Mouse (Mus musculus) liver, embryonic 15.5 days (tissue): ENCODE results near the gene Slc2a12. TPM values are rescaled to one million over a fixed set of nuclear protein-coding genes. Genes with fewer than 3 reads are reported as not detected.
A peak's percentile ranks its signal among the peaks of the same experiment; 100 is the strongest.

Experiments
- ATAC-seq: fragments of 200-750 bp; cut with Nextera tagmentation; 2 replicates; pipeline ENCODE4 v1.8.0; 2017; ENCODE audit warnings: moderate number of reproducible peaks, mild to moderate bottlenecking, moderate library complexity; ENCODE audit not compliant: insufficient read depth
- H3K27ac ChIP-seq: fragments of 300-500 bp; sonication (generic); replicated peaks from 2 replicates; pipeline ENCODE4 v1.5.1; 2015; ENCODE audit warnings: mild to moderate bottlenecking, inconsistent platforms
- H3K27me3 ChIP-seq: fragments of 300-500 bp; sonication (generic); 2 replicates; pipeline ENCODE4 v1.6.1; 2015; ENCODE audit warnings: mild to moderate bottlenecking, inconsistent platforms
- H3K36me3 ChIP-seq: fragments of 300-500 bp; sonication (generic); replicated peaks from 2 replicates; pipeline ENCODE4 v1.6.1; 2015; ENCODE audit warnings: moderate library complexity, mild to moderate bottlenecking, inconsistent platforms
- H3K4me1 ChIP-seq: fragments of 300-500 bp; sonication (generic); replicated peaks from 2 replicates; pipeline ENCODE4 v1.6.1; 2015; ENCODE audit warnings: inconsistent platforms
- H3K4me2 ChIP-seq: fragments of 300-500 bp; sonication (generic); 2 replicates; pipeline ENCODE4 v1.6.1; 2015; ENCODE audit warnings: moderate library complexity, mild to moderate bottlenecking, inconsistent platforms
- H3K4me3 ChIP-seq: fragments of 300-500 bp; sonication (generic); replicated peaks from 2 replicates; pipeline ENCODE4 v1.5.1; 2015; ENCODE audit warnings: mild to moderate bottlenecking, inconsistent platforms
- H3K9ac ChIP-seq: fragments of 300-500 bp; sonication (generic); 2 replicates; pipeline ENCODE4 v1.6.1; 2015; ENCODE audit warnings: moderate library complexity, mild to moderate bottlenecking, inconsistent platforms
- H3K9me3 ChIP-seq: fragments of 300-500 bp; sonication (generic); replicated peaks from 2 replicates; pipeline ENCODE4 v1.6.1; 2016; ENCODE audit warnings: inconsistent platforms
- WGBS: fragments of 180-500 bp; shearing (Covaris S2); methylation state at CpG from one replicate; pipeline ENCODE4 v1.1.7; 2015; ENCODE audit warnings: mixed read lengths; ENCODE audit not compliant: insufficient replicate concordance; 5-methylcytosine and 5-hydroxymethylcytosine counted together
- polyA plus RNA-seq: library from polyadenylated mRNA; unstranded; fragments of >200 nt; fragmentation: Nextera tagmentation; extraction: Ambion mirVana; gene quantifications from 2 replicates; pipeline ENCODE4 v1.2.1, GENCODE M21; 2015

Gene Slc2a12
- 0.05 and 0.23 TPM in 2 replicates for polyA plus RNA-seq

- Histone ChIP-seq H3K4me1 (no peaks in the 10 kb centered on the region), H3K9me3 (no peaks in the 10 kb centered on the region), H3K4me3 (peak within 1 kb of the TSS; percentile 46), H3K9ac (no peak within 1 kb of the TSS), H3K27ac (no peak within 1 kb of the TSS), H3K27me3 (no peaks in the 10 kb centered on the region), H3K4me2 (peak within 1 kb of the TSS; percentile 65), H3K36me3 (no peaks in the 10 kb centered on the region)
- WGBS = 6% methylated on average over 40 of the region's 40 CpGs
- ATAC-seq = peak; percentile 42
Measured at GRCm38 (mm10) chr10:22644853-22645491, at the start of gene Slc2a12. Slc2a12 (plus strand) TSS chr10:22645011.

- Histone ChIP-seq H3K27me3 (no peaks in the 10 kb centered on the region), H3K4me2 (no peak overlapping the region), H3K4me1 (no peaks in the 10 kb centered on the region), H3K9ac (no peak overlapping the region), H3K36me3 (no peaks in the 10 kb centered on the region), H3K9me3 (no peaks in the 10 kb centered on the region), H3K27ac (no peak overlapping the region), H3K4me3 (no peak overlapping the region)
- ATAC-seq = no peak
- WGBS = 79% methylated on average over 8 of the region's 8 CpGs
Measured at GRCm38 (mm10) chr10:22598908-22599480, 45.8 kb upstream of the Slc2a12 start.

GRCm38 (mm10) chr10:22601046-22601445 is 43.8 kb upstream of the Slc2a12 start:
- no peak overlapping the region for H3K4me3 ChIP-seq
- H3K9me3 ChIP-seq = no peaks in the 10 kb centered on the region
- no peaks in the 10 kb centered on the region for H3K27me3 ChIP-seq
- no peak for ATAC-seq
- no peaks in the 10 kb centered on the region for H3K4me1 ChIP-seq
- H3K9ac ChIP-seq = no peak overlapping the region
- no peaks in the 10 kb centered on the region for H3K36me3 ChIP-seq
- 66% methylated on average over 6 of the region's 6 CpGs for WGBS
- H3K4me2 ChIP-seq = no peak overlapping the region
- H3K27ac ChIP-seq = no peak overlapping the region

GRCm38 (mm10) chr10:22604801-22605200 is 40.0 kb upstream of the Slc2a12 start:
- Histone ChIP-seq H3K27ac (no peak overlapping the region), H3K4me2 (no peak overlapping the region), H3K9me3 (no peaks in the 10 kb centered on the region), H3K36me3 (no peaks in the 10 kb centered on the region), H3K9ac (no peak overlapping the region), H3K4me3 (no peak overlapping the region), H3K4me1 (no peaks in the 10 kb centered on the region), H3K27me3 (no peaks in the 10 kb centered on the region)
- WGBS = 42% methylated on average over 2 of the region's 2 CpGs
- ATAC-seq = no peak

GRCm38 (mm10) chr10:22608273-22608672 is 36.5 kb upstream of the Slc2a12 start:
- Histone ChIP-seq H3K9ac (no peak overlapping the region), H3K27me3 (no peaks in the 10 kb centered on the region), H3K9me3 (no peaks in the 10 kb centered on the region), H3K4me2 (no peak overlapping the region), H3K36me3 (no peaks in the 10 kb centered on the region), H3K4me1 (no peaks in the 10 kb centered on the region), H3K4me3 (no peak overlapping the region), H3K27ac (no peak overlapping the region)
- 59% methylated on average over 5 of the region's 5 CpGs for WGBS
- ATAC-seq = no peak

GRCm38 (mm10) chr10:22608799-22609357 is 35.9 kb upstream of the Slc2a12 start:
- Histone ChIP-seq H3K27me3 (no peaks in the 10 kb centered on the region), H3K27ac (no peak overlapping the region), H3K4me3 (no peak overlapping the region), H3K9ac (no peak overlapping the region), H3K36me3 (no peaks in the 10 kb centered on the region), H3K9me3 (no peaks in the 10 kb centered on the region), H3K4me1 (no peaks in the 10 kb centered on the region), H3K4me2 (no peak overlapping the region)
- no peak for ATAC-seq
- 10% methylated on average over 11 of the region's 11 CpGs for WGBS

GRCm38 (mm10) chr10:22613301-22613700 is 31.5 kb upstream of the Slc2a12 start:
- Histone ChIP-seq H3K4me2 (no peak overlapping the region), H3K4me3 (no peak overlapping the region), H3K9ac (no peak overlapping the region), H3K9me3 (no peaks in the 10 kb centered on the region), H3K4me1 (no peaks in the 10 kb centered on the region), H3K27me3 (no peaks in the 10 kb centered on the region), H3K36me3 (no peaks in the 10 kb centered on the region), H3K27ac (no peak overlapping the region)
- ATAC-seq = no peak
- 53% methylated on average over 5 of the region's 5 CpGs for WGBS

- Histone ChIP-seq H3K9ac (no peak overlapping the region), H3K4me1 (no peaks in the 10 kb centered on the region), H3K36me3 (no peaks in the 10 kb centered on the region), H3K27me3 (no peaks in the 10 kb centered on the region), H3K27ac (no peak overlapping the region), H3K4me3 (no peak overlapping the region), H3K9me3 (no peaks in the 10 kb centered on the region), H3K4me2 (no peak overlapping the region)
- WGBS = 69% methylated on average over 8 of the region's 8 CpGs
- ATAC-seq = no peak
Measured at GRCm38 (mm10) chr10:22614554-22614953, 30.3 kb upstream of the Slc2a12 start.

GRCm38 (mm10) chr10:22615309-22615708 is 29.5 kb upstream of the Slc2a12 start:
- H3K4me2 ChIP-seq = no peak overlapping the region
- H3K9ac ChIP-seq = no peak overlapping the region
- ATAC-seq = no peak
- WGBS = 55% methylated on average over 10 of the region's 10 CpGs
- H3K4me1 ChIP-seq = no peaks in the 10 kb centered on the region
- H3K27ac ChIP-seq = no peak overlapping the region
- no peaks in the 10 kb centered on the region for H3K36me3 ChIP-seq
- no peaks in the 10 kb centered on the region for H3K27me3 ChIP-seq
- H3K9me3 ChIP-seq = no peaks in the 10 kb centered on the region
- H3K4me3 ChIP-seq = no peak overlapping the region

- 41% methylated on average over 2 of the region's 2 CpGs for WGBS
- Histone ChIP-seq H3K9ac (no peak overlapping the region), H3K9me3 (no peaks in the 10 kb centered on the region), H3K4me1 (no peaks in the 10 kb centered on the region), H3K4me2 (no peak overlapping the region), H3K27me3 (no peaks in the 10 kb centered on the region), H3K27ac (no peak overlapping the region), H3K4me3 (no peak overlapping the region), H3K36me3 (no peaks in the 10 kb centered on the region)
- ATAC-seq = no peak
Measured at GRCm38 (mm10) chr10:22618842-22619241, 26.0 kb upstream of the Slc2a12 start.

GRCm38 (mm10) chr10:22628832-22629231 is 16.0 kb upstream of the Slc2a12 start:
- no peak for ATAC-seq
- H3K9me3 ChIP-seq = no peaks in the 10 kb centered on the region
- no peak overlapping the region for H3K9ac ChIP-seq
- H3K27ac ChIP-seq = no peak overlapping the region
- H3K4me1 ChIP-seq = no peaks in the 10 kb centered on the region
- H3K4me2 ChIP-seq = no peak overlapping the region
- H3K36me3 ChIP-seq = no peaks in the 10 kb centered on the region
- WGBS = 47% methylated on average over 1 of the region's 1 CpGs
- H3K4me3 ChIP-seq = no peak overlapping the region
- H3K27me3 ChIP-seq = no peaks in the 10 kb centered on the region
